29 mouse cellular contexts compared by ENCODE assay signal in genomic region chr5:137822602-137823001, GRCm38 (mm10). TPM values are rescaled to one million over a fixed set of nuclear protein-coding genes. Genes with fewer than 3 reads are reported as not detected.
A peak's percentile ranks its signal among the peaks of the same experiment; 100 is the strongest.
DNase-seq lines count a peak whose midpoint lies in the region; ATAC-seq and TF ChIP-seq lines count a peak whose summit lies in the region.
"Had no signal": no experiment of that assay in that cellular context is flagged by ENCODE, and none has a peak within 500 bp of the region (broad histone marks: within the 10 kb centered on the region; RNA-seq: fewer than 3 reads in every experiment).

No protein-coding gene starts in this region.

- peak; percentile 29 for DNase-seq in cerebellum, adult 9-11 months
- DNase-seq in 3T3-L1 (ENCODE audit: low read depth, low spot score) (peak; percentile 24), A20 (ENCODE audit: low read depth, low spot score) (peak; percentile 9)
- peak; percentile 6 to 7 for DNase-seq in cerebellum, postnatal 25 days
- no peak for DNase-seq in kidney, postnatal 25 days
- no peak for DNase-seq in gastrocnemius, adult 2 months
- DNase-seq in lung, adult 2 months, result no peak
- DNase-seq: adrenal gland, postnatal 10 days; heart, postnatal 36 days; kidney, adult 2 months; kidney, postnatal 4 days; layer of hippocampus, postnatal 36 days; liver; lung, embryonic 14.5 days; thymus, postnatal 14 days had no signal

- no peak for TF ChIP-seq POLR2A in lung, adult 2 months (IDR thresholded peaks at IDR 0.05; ENCODE audit: borderline replicate concordance, extremely low read depth, low read depth, low read length)

- WGBS in lung, adult 2 months, result 83% methylated on average over 1 of the region's 1 CpGs

- H3K4me1 ChIP-seq in lung, adult 2 months (ENCODE audit: control insufficient read depth, insufficient read depth, low read length), result no peaks in the 10 kb centered on the region
- H3K4me1 ChIP-seq: heart, embryonic 10.5 days; heart, embryonic 15.5 days; hindbrain, embryonic 12.5 days; intestine, embryonic 15.5 days; stomach, embryonic 15.5 days had no signal

- H3K27ac ChIP-seq in gastrocnemius, adult 2 months, result no peak overlapping the region
- H3K27ac ChIP-seq: heart, embryonic 10.5 days; heart, embryonic 15.5 days; hindbrain, embryonic 12.5 days; hindbrain, postnatal 0 days; intestine, embryonic 15.5 days; liver, embryonic 14.5 days; stomach, embryonic 15.5 days had no signal

- no peak for TF ChIP-seq CTCF in gastrocnemius, adult 2 months (IDR thresholded peaks at IDR 0.05)
- TF ChIP-seq CTCF in lung, adult 2 months (IDR thresholded peaks at IDR 0.05; ENCODE audit: insufficient read depth, low read length), result no peak

- no peak for ATAC-seq in cerebellum, adult (ENCODE audit: insufficient number of reproducible peaks, low FRiP score, low TSS enrichment)
- ATAC-seq: forebrain, embryonic 16.5 days; hindbrain, postnatal 0 days; intestine, embryonic 15.5 days; Patski had no signal

- no peak overlapping the region for H3K4me3 ChIP-seq in gastrocnemius, adult 2 months
- H3K4me3 ChIP-seq in lung, adult 2 months (replicated peaks; ENCODE audit: extremely low read depth, low read depth, low read length), result no peak overlapping the region
- H3K4me3 ChIP-seq: heart, embryonic 10.5 days; heart, embryonic 15.5 days; hindbrain, embryonic 12.5 days; intestine, embryonic 15.5 days; stomach, embryonic 15.5 days had no signal

- intact Hi-C loops in gastrocnemius, adult 2 months (cut with DNase I), result no loop called here

RNA-seq across cellular contexts. Expression of gene Pilra, which starts 13.5 kb away (rescaled TPM):
- under 1 TPM in 1 of 2 experiments, not detected in 1; 0.20 TPM for total RNA-seq in gastrocnemius, adult 2 months (2021)
- polyA plus RNA-seq in lung, adult 2 months (2012; rRNA removed), result 24.7 and 27.9 TPM in 2 replicates
- polyA plus RNA-seq: forebrain, embryonic 16.5 days; neural tube, embryonic 14.5 days had no signal

RNA-seq across cellular contexts. Expression of gene Zcwpw1, which starts 35.0 kb away (rescaled TPM):
- under 1 TPM; 0.20 to 0.39 TPM for total RNA-seq in gastrocnemius, adult 2 months (2021)
- 0.49 and 0.60 TPM in 2 replicates for polyA plus RNA-seq in lung, adult 2 months (2012; rRNA removed)

RNA-seq across cellular contexts. Expression of gene Mepce, which starts 35.1 kb away (rescaled TPM):
- total RNA-seq in gastrocnemius, adult 2 months (2021), result 10 to 100 TPM; 22.4 to 26.2 TPM
- polyA plus RNA-seq in lung, adult 2 months (2012; rRNA removed), result 43.3 and 44.2 TPM in 2 replicates

RNA-seq across cellular contexts. Expression of gene Pilrb1, which starts 35.3 kb away (rescaled TPM):
- under 1 TPM in 1 of 2 experiments, not detected in 1; 0.42 TPM for total RNA-seq in gastrocnemius, adult 2 months (2021)
- polyA plus RNA-seq in lung, adult 2 months (2012; rRNA removed), result 7.3 and 16.5 TPM in 2 replicates
- total RNA-seq: hindbrain, postnatal 0 days; layer of hippocampus, postnatal 36 days had no signal
- polyA plus RNA-seq: cortical plate, adult 2 months; embryonic facial prominence, embryonic 11.5 days; forebrain, embryonic 16.5 days; hindbrain, embryonic 12.5 days; hindbrain, postnatal 0 days; midbrain, embryonic 11.5 days; neural tube, embryonic 14.5 days; Patski had no signal

RNA-seq across cellular contexts. Expression of gene Ppp1r35, which starts 44.0 kb away (rescaled TPM):
- 1 to 10 TPM; 5.4 to 6.9 TPM for total RNA-seq in gastrocnemius, adult 2 months (2021)
- 32.7 and 46.7 TPM in 2 replicates for polyA plus RNA-seq in lung, adult 2 months (2012; rRNA removed)

Comparison
In these comparisons a context has a peak if more than half of its experiments do, and no peak if none do; other contexts are left out.
1. DNase-seq: peak in cerebellum, adult 9-11 months (single experiment), 3T3-L1 (single experiment), A20 (single experiment) and cerebellum, postnatal 25 days (2 of 2); none in kidney, postnatal 25 days (0 of 2), gastrocnemius, adult 2 months (single experiment) and lung, adult 2 months (single experiment).